Mouse (Mus musculus) kidney, embryonic 16.5 days (tissue): ENCODE results near the gene Gja1. TPM values are rescaled to one million over a fixed set of nuclear protein-coding genes. Genes with fewer than 3 reads are reported as not detected.

Experiments
- ATAC-seq: fragments of 200-750 bp; cut with Nextera tagmentation; 2 replicates; pipeline ENCODE4 v1.8.0; 2017; ENCODE audit warnings: moderate TSS enrichment; ENCODE audit not compliant: low FRiP score, low TSS enrichment
- H3K27ac ChIP-seq: fragments of 300-500 bp; sonication (generic); 2 replicates; pipeline ENCODE4 v1.5.1; 2014; ENCODE audit warnings: low read length
- H3K27me3 ChIP-seq: fragments of 300-500 bp; sonication (generic); 2 replicates; pipeline ENCODE4 v1.6.1; 2014; ENCODE audit warnings: low read length, control low read depth, mixed read lengths; ENCODE audit not compliant: insufficient read depth
- H3K36me3 ChIP-seq: fragments of 300-500 bp; sonication (generic); 2 replicates; pipeline ENCODE4 v1.6.1; 2014; ENCODE audit warnings: low read length, control low read depth, mixed read lengths; ENCODE audit not compliant: insufficient read depth
- H3K4me1 ChIP-seq: fragments of 300-500 bp; sonication (generic); 2 replicates; pipeline ENCODE4 v1.6.1; 2014; ENCODE audit warnings: low read length, control low read depth, mixed read lengths; ENCODE audit not compliant: insufficient read depth
- H3K4me2 ChIP-seq: fragments of 300-500 bp; sonication (generic); replicated peaks from 2 replicates; pipeline ENCODE4 v1.6.1; 2014; ENCODE audit warnings: low read depth, low read length
- H3K4me3 ChIP-seq: fragments of 300-500 bp; sonication (generic); 2 replicates; pipeline ENCODE4 v1.5.1; 2014; ENCODE audit warnings: mild to moderate bottlenecking, low read length
- H3K9ac ChIP-seq: fragments of 300-500 bp; sonication (generic); replicated peaks from 2 replicates; pipeline ENCODE4 v1.6.1; 2014; ENCODE audit warnings: low read length
- H3K9me3 ChIP-seq: fragments of 300-500 bp; sonication (generic); 2 replicates; pipeline ENCODE4 v1.6.1; 2016; ENCODE audit warnings: low read length, control low read depth
- WGBS: fragments of 180-500 bp; shearing (Covaris S2); extraction: QIAGEN DNeasy Blood & Tissue Kit; methylation state at CpG from one replicate; pipeline ENCODE4 v1.1.7; 2014; 5-methylcytosine and 5-hydroxymethylcytosine counted together
- polyA plus RNA-seq: library from polyadenylated mRNA; unstranded; fragments of >200 nt; fragmentation: Nextera tagmentation; extraction: Ambion mirVana; gene quantifications from 2 replicates; pipeline ENCODE4 v1.2.1, GENCODE M21; 2015

The Gja1 gene
- 129 and 139 TPM in 2 replicates for polyA plus RNA-seq

GRCm38 (mm10) chr10:56377097-56377965, at the start of gene Gja1:
TSS of gene Gja1 (plus strand) at chr10:56377330.
- Histone ChIP-seq H3K4me3 (peak within 1 kb of the TSS; percentile 67), H3K27me3 (no peaks in the 10 kb centered on the region), H3K4me1 (peaks cover 25% of the 10 kb centered on the region), H3K9me3 (no peaks in the 10 kb centered on the region), H3K36me3 (no peaks in the 10 kb centered on the region), H3K9ac (peak within 1 kb of the TSS; percentile 85), H3K27ac (peak within 1 kb of the TSS; percentile 85), H3K4me2 (peak within 1 kb of the TSS; percentile 64)
- under 1% methylated on average over 23 of the region's 23 CpGs for WGBS
- ATAC-seq: peak; percentile 77; the same call in 1 of the 2 replicates

GRCm38 (mm10) chr10:56338851-56339489, 38.2 kb upstream of the Gja1 start:
- Histone ChIP-seq H3K9me3 (no peaks in the 10 kb centered on the region), H3K9ac (no peak overlapping the region), H3K27ac (no peak overlapping the region), H3K4me2 (no peak overlapping the region), H3K36me3 (no peaks in the 10 kb centered on the region), H3K4me1 (no peaks in the 10 kb centered on the region), H3K27me3 (no peaks in the 10 kb centered on the region), H3K4me3 (no peak overlapping the region)
- ATAC-seq: peak; percentile 89
- WGBS: 56% methylated on average over 6 of the region's 6 CpGs

- ATAC-seq: no peak
- H3K9me3 ChIP-seq: no peaks in the 10 kb centered on the region
- H3K9ac ChIP-seq: no peak overlapping the region
- H3K27ac ChIP-seq: no peak overlapping the region
- H3K4me3 ChIP-seq: no peak overlapping the region
- H3K4me1 ChIP-seq: no peaks in the 10 kb centered on the region
- H3K4me2 ChIP-seq: no peak overlapping the region
- no peaks in the 10 kb centered on the region for H3K27me3 ChIP-seq
- no peaks in the 10 kb centered on the region for H3K36me3 ChIP-seq
- WGBS: 76% methylated on average over 4 of the region's 4 CpGs
Observed at GRCm38 (mm10) chr10:56360472-56360871, 16.7 kb upstream of the Gja1 start.

- WGBS: 21% methylated on average over 7 of the region's 7 CpGs
- ATAC-seq: peak; percentile 85
Observed at GRCm38 (mm10) chr10:56369073-56369472, 8.1 kb upstream of the Gja1 start.

GRCm38 (mm10) chr10:56373021-56373720, 4.0 kb upstream of the Gja1 start:
- Histone ChIP-seq H3K9ac (no peak overlapping the region), H3K27ac (no peak overlapping the region), H3K4me3 (no peak overlapping the region), H3K36me3 (no peaks in the 10 kb centered on the region), H3K9me3 (no peaks in the 10 kb centered on the region), H3K27me3 (no peaks in the 10 kb centered on the region), H3K4me1 (peaks cover 11% of the 10 kb centered on the region), H3K4me2 (peak overlapping the region; percentile 21)
- ATAC-seq: no peak
- WGBS: 25% methylated on average over 8 of the region's 8 CpGs

More at GRCm38 (mm10) chr10:56369073-56369472, 8.1 kb upstream of the Gja1 start:
- Histone ChIP-seq H3K27ac (no peak overlapping the region), H3K27me3 (no peaks in the 10 kb centered on the region), H3K4me2 (no peak overlapping the region), H3K9me3 (no peaks in the 10 kb centered on the region), H3K9ac (no peak overlapping the region), H3K4me3 (no peak overlapping the region), H3K4me1 (peaks cover 6% of the 10 kb centered on the region; the same call in 1 of the 2 replicates), H3K36me3 (no peaks in the 10 kb centered on the region)

- WGBS: 41% methylated on average over 5 of the region's 5 CpGs
- peaks cover 11% of the 10 kb centered on the region for H3K4me1 ChIP-seq
- H3K27ac ChIP-seq: no peak overlapping the region
- no peak overlapping the region for H3K9ac ChIP-seq
- H3K9me3 ChIP-seq: no peaks in the 10 kb centered on the region
- ATAC-seq: no peak
- no peaks in the 10 kb centered on the region for H3K36me3 ChIP-seq
- H3K4me3 ChIP-seq: no peak overlapping the region
- H3K27me3 ChIP-seq: no peaks in the 10 kb centered on the region
- H3K4me2 ChIP-seq: no peak overlapping the region
Observed at GRCm38 (mm10) chr10:56374169-56374568, 3.0 kb upstream of the Gja1 start.

- Histone ChIP-seq H3K4me2 (no peak overlapping the region), H3K4me3 (no peak overlapping the region), H3K36me3 (no peaks in the 10 kb centered on the region), H3K27me3 (no peaks in the 10 kb centered on the region), H3K9ac (no peak overlapping the region), H3K4me1 (peaks cover 16% of the 10 kb centered on the region), H3K27ac (no peak overlapping the region), H3K9me3 (no peaks in the 10 kb centered on the region)
- ATAC-seq: no peak
- 57% methylated on average over 9 of the region's 9 CpGs for WGBS
Observed at GRCm38 (mm10) chr10:56375906-56376468, 1.1 kb upstream of the Gja1 start.

- no peaks in the 10 kb centered on the region for H3K9me3 ChIP-seq
- H3K4me2 ChIP-seq: peak overlapping the region; percentile 64
- H3K9ac ChIP-seq: peak overlapping the region; percentile 85
- 0 out of 2 replicates have a peak, but pooled peaks cover 2% of the 10 kb centered on the region for H3K36me3 ChIP-seq
- peak overlapping the region; percentile 85 for H3K27ac ChIP-seq
- peak; percentile 16; the same call in 1 of the 2 replicates for ATAC-seq
- WGBS: under 1% methylated on average over 25 of the region's 25 CpGs
- H3K4me3 ChIP-seq: peak overlapping the region; percentile 67
- H3K4me1 ChIP-seq: peaks cover 25% of the 10 kb centered on the region
- no peaks in the 10 kb centered on the region for H3K27me3 ChIP-seq
Observed at GRCm38 (mm10) chr10:56377966-56378647, 977 bp downstream of the Gja1 start.
